Mouse (Mus musculus) urinary bladder, postnatal 36 days (tissue): ENCODE data around the gene Adgrv1.
"Not testable (repeated sequence)": the region's sequence is repeated elsewhere in the genome, so short reads cannot be mapped to it uniquely, and the experiment has no call there.

Source experiments
- DNase-seq, 2 experiments: peaks; one replicate each; pipeline ENCODE4 v3.0.0; 2022; ENCODE audit warnings: low spot score in 2 of 2, mixed read lengths in 1 of 2

The Adgrv1 gene

DNA sequence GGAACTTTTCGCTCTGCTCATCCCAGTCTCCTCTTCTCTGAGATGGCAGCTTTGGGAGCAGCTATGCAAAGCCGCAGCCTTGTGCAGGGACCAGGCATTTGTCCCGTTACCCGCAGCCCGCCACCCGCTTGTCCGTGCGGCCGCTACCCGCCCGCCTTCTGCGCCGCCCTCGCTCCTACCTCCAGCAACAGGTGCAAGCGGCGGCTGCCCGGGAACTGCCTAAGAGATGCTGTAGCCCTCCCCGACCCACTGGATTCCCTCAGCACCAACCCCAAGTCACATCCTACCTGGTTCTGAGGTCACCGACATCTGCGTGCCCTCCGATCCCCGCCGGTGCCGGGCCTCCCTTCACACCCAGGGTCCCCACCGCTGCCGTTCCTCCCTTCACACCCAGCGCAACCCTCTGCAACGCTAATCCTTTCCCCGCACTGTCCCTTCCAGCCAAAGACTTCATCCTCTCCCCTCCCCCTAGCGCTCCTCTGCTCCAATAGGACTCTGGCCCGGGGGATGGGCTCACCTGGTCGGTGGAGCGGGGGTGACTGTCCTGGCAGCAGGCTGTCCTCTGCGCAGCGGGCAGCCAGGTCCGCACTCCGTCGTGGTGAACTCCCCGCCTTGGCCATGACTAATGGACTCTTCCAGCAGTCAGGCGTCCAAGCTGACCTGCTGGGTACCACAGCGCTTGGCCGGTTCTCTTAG is at the start of gene Adgrv1:
Adgrv1 (minus strand) TSS at position 435 of the 696 bp plus-strand sequence.
- DNase-seq = peak; percentile 13 to 27

DNA sequence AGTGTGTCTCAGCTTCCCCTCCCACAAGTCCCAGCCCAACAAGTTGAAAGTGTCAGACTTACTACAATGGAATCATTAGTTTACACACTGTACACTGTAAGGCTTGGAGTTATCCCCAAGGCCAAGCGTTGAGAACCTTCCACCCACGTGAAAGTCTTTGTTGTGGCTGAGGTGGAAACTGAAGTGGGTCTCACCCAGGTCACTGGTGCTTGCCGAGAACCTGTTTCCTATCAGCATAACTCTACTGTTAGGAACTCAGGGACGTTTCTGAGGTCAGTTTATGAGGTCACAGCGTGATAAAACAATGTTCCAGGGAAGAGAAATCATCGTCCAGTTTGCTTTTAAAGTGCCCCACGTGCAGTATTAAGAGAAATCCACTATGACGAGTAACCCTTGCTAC is 42.4 kb upstream of the Adgrv1 start:
- DNase-seq = no peak

DNA sequence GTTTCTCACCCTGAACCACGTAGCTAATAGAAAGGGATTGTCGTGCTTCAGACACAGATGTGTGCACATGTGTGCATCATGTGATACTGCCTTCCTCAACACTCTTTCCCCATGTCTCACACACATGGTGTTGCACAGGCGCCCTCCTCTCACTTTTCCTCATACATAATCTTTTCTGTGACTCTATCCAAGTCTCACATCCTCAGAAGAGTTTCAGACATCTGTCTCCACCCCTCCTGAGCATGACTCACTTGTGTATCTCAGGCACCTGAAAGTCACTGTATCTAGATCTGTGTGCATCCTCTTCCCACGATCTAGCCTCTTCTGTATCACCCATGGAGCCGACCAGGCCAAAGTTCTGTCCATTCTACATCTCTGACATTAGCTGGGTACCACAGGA is 34.8 kb upstream of the Adgrv1 start:
- DNase-seq = no peak

DNA sequence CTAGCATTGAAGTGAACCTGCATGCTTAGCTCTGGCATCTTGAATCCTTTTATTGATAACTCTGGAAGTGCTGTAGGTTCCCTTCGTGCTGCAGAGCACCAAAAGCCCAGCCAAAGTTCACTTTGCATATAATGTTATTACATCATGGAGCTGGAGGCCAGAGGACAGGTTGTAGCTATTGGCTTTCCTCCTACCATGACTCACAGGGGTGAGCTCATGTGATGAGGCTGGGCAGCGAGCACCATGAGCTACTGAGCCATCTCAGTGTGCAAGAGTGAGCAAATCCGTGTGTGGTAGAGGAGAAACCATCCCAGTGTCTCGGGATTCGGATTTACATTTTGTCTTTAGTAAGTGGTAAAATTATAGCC is 31.4 kb upstream of the Adgrv1 start:
- DNase-seq = no peak

DNA sequence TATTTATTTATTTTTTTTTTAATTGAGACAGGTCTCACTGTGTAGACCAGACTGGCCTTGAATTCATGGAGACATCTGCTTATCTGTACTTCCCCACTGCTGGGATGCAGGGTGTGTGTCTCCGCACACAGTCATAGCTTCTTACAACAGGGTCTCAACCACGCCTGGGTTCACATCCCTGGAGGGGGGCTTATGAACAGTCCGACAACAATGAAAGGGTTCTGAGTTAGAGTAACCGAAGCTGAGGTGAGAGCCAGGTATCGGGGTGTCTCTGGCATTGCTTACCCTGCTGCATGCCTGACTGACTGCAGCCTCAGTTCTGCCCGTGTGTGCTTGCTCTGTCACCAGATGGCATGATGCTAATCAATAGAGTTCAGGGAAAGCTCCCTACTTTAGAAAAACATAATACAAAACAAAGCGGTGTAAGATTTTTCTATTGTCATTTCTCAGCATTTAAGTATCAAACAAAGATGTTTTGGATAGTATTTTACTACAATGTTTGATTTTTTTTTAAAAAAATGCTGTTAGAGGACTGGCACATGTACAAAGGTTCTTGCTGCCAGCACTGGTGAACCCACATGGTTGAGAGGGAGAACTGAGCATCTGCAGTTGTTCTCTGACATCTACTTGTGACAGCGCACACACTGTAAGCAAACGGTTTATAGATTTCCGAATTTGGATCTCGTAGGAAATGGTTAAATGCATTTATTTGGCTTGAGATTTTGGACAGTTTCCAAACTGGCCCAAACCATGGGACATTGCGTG is 30.8 kb upstream of the Adgrv1 start:
- DNase-seq = no peak

DNA sequence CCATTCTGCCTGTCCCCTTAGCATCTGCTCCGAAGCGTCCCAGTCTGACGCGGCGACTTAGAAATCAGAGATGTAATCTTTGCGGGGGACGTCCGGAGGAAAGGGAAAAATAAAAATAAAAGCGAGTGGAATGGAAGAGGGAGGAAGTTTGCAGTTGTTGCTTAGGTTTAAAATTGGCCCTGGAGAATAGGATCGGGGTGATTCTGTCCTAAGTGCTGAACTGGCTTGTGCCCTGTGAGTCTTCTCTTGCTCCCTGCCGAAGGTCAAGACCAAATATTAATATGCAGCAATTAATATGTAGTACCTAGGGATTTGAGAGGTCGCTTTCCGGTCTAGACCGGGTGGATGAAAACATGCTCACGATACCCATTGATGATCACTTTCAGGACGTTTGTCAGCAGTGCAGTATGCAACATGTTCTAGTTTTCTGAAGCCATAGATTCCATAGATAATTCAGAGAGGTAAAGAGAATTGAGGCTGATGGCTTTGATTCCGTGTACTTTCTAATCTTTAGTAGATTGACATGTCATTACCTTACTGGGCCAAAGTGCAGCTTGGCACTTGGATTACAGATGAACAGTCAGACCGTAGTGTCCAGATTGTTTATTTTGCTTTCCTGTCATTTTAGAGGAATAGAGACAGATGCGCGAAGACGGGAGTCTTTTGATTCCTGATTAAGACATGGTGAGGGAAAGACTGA is 25.2 kb upstream of the Adgrv1 start:
- DNase-seq = no peak

DNA sequence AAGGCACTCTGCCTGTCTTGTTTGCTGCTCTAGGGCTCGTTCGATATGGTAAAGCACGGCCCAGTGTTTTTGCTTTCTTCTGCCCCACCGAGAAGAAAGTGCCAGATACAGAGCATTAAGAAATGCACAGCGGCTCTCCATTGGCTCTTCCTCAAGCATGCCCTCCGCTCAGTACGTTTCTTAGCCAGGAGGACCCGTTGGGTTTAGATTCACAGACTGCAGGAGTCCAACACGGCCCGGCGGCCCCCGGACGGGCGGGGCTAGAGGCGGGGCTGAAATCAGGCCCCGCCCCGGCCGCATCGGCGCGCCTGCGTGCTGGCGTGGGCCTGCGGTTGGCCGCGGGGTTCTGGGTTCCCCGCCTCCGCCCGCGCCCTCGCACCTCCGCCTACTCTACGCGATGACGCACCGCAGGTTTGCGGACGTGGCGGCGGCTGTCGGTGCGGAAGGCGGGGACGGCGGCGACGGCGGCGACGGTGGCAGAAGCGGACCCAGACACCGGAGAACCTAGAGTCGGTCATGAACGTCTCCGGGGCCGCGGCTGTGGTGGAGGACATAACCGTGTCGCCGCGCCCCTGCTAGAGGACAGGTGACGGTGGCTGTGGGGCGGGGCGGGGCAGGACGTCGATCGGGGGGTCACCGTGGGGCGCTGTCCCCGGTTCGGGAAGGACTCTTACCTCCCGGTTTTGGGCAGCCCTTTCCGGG is 24.5 kb upstream of the Adgrv1 start, which contains the start of gene Lysmd3:
Lysmd3 (plus strand) TSS at position 313 of the 702 bp plus-strand sequence.
- DNase-seq = peak; percentile 86 to 93

DNA sequence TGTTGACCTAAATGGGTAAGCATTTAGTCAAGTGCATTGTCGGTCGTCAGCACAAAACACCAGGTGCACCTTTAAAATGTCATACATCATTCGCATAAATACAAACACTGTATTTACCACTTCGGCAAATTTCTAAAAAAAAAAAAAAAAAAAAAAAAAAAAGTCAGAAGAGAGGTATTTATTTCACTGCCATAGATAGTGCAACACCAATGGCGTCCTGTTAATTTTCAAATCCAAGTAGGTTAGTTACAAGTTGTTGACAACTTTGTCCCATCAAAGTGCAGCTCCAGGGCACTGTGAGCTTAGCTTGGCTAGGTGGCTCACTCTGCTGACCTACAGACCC is 24.0 kb upstream of the Adgrv1 start:
- no peak for DNase-seq

DNA sequence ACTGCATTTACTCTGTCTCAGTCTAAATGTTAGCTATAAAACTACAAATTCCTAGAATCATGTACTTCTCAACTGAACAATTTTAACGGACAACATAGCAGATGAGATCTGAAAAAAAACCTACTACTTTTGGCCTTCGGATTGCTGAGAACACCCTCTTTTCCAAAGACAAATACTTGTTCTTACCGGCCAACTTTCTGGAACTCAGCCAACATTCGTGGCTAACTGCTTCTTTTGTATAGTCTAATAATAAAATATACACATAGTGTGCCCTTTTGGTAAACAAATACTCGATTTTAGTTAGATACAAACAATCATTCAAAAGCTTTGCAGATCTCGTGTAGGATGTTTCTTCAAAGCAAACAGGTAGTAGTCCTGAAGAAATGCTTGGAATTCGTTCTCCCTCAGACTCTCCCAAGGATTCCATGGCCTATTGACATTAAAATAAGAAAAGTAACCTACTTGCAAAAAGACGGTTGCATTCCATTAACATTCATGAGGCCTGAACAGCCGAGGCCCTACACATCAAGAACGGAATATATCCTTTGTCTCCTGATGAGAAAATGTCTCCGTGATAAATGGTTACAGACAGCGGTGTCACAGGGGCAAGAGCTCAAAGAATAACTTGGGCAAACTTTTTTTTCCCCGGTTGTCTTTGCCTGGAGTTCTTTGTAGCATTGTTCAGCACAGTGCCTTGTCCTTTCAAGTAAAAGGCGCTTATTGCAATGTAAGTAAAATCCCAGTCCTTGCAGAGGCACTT is 23.3 kb upstream of the Adgrv1 start:
- DNase-seq = no peak

DNA sequence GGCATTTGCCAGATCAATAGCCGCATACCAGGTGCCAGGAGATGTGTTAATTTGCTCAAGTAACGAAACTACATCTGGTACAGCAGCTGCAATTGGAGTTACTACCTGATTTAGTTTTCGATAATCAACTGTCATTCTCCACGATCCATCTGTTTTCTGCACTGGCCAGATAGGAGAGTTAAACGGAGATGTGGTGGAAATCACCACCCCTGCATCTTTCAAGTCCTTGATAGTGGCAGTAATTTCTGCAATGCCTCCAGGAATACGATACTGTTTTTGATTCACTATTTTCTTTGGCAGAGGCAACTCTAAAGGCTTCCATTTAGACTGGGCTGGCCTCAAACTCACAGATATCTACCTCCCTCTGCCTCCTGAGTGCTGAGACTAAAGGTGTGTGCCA is 17.4 kb upstream of the Adgrv1 start:
- not testable (repeated sequence) for DNase-seq

DNA sequence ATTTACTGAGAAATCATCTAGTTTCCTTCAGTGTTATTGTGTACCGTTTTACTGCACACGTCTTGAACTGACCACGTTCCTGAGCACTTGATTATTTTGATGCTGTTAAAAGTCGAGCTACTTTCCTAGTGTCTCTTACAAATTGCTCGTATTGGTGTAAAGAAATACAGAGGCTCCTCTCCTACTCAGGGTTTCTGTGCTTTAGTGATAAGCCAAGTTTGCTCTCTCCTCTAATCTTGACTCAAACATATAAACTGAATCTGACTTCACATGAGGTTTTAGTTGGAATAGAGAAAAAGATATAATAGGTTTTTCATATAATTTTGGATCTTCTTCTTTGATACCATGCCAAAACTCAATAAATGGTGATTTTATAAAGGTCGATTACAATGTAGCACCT is 13.4 kb upstream of the Adgrv1 start:
- no peak for DNase-seq

DNA sequence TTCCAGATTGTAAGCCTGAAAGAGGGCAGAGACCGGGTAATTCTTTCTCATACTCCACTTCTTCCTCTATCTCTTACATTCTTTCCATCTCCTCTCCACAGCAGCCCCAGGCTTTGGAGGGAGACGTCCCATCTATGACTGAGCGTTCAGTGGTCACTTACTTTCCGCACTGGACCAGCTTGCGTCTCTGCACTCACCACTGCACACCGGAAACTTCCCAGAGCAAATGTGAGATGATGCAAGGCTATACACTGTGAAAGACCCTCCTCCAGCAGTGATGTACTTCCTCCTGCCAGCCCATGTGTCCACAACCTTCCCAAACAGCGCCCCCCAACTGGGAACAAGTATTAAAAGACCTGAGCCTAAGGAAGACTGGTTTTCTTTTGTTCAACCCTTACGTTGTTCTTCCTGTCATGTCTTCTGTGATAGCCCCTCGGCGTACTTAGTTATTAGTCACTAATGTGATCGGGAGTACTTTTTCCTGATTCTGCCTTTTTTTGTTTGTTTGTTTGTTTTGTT is 11.2 kb upstream of the Adgrv1 start:
- DNase-seq = no peak

DNA sequence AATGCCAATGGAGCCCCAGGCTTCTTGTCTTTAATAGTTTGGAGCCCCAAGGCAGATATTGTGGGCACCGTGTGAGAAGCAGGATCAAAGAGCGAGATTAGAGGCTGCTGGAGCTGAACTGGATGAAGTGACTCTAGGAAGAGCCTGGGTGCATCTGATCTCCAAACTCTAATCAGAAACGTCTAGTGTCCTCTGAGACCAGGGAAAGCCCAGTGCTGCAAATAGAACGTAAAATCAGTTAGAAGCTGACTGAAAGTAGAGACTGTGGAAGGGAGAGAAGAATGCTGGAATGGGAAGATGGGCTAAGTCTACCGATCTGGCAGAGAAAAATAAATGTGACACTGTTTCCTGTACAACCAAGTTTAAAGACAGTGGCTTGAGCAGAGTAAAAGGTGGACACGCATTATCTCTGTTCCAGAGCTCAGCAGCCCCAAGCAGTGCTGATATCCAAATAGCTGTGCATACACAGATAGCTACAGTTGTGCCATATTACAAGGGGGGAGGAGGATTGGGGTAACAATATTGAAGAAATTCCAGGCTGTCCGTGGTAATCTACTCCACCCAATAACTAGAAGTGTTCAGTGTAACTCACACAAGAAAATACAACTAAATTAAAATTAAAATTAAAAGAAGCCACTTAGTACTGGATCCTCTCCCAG is 9.7 kb upstream of the Adgrv1 start:
- DNase-seq = no peak

DNA sequence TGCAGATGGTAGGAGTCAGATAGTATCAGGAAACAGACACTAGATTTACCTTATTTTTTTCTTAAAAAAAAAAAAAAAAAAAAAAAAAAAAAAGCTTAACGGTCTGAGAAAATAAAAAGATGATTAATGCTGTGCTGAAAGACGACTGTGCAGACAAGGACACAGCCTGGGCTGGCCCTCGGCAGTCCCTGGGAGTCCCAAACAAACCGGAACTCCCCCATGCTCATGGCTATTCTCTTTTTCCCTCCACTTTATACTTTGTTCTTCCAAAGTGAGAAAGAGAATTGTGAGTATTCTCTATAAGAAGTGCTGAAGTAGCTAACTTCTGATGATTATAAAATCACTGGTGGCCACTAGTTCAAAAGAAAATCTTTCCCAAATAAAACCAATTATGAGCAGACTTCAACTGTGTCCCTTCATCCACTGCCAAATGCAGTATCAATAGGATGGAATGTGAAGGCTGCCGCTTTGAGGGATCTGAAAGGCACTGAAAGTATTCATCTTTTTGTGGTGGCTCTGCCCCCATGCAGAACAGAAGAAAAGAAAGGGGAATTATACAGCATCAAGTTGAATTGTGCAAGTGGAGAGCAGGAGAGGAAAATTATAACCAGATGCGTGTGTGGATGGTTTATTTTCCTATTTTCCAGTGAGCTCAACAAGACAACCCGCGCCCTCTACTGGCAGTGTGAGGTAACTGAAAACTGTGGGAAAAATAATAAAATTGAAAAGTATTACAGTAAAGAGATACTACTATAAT is 8.5 kb upstream of the Adgrv1 start:
- DNase-seq = peak in 1 of 2 experiments; percentile 12

DNA sequence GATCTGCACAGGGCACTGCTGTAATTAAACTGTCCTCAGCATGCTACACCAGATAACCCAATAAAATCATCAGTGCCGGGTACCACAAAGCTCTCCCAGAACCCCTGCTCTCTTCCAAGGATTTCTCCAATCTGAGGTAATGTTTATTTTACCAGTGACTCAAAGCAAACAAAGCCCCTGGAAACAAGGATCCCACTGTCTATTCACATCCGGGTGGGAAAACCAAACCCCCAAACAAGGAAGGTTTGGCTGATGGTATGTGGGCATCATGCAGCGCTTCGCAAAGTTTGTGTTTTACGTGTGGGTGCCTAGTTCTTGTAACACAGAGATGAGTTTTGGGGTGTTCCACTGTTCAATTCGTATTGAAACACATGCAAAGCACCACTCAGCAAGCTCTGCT is 7.9 kb upstream of the Adgrv1 start:
- DNase-seq = no peak

DNA sequence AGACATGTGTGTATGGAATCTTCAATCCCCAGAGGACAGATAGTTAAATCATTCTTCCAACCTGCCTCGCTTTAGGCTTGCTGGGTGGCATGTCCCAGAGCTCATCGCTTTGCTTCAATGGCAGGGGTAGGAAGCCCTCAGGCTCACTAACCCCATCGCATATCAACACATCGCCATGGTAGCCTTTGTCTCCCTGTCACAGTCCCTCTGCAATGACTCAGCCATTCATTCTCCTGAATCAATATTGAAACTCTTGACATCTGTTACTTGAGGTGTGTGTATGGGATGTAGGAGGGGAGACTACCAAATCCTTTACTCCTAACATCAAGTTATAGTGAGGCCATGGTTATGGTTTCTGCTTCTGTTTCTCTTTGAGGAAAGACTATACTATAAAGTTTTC is 6.7 kb upstream of the Adgrv1 start:
- no peak for DNase-seq

DNA sequence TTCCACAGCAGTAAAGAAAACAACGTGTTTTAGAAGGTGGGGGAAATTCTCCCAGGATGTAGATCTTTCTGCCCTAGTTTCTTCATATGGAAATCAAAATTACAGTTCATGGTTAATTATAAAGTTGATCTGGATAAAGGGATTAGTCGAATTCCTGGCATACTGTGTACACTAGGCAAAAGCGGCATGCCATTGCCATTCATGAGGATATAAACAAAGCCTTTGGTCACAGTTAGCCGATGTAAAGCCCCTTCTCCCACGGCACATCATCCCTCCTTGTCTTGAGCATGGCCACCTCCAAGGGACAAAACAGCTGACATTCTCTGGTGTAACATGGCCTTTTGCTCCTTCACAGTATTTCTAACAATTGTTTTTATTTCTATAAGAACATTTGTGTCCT is 2.4 kb downstream of the Adgrv1 start:
- no peak for DNase-seq

DNA sequence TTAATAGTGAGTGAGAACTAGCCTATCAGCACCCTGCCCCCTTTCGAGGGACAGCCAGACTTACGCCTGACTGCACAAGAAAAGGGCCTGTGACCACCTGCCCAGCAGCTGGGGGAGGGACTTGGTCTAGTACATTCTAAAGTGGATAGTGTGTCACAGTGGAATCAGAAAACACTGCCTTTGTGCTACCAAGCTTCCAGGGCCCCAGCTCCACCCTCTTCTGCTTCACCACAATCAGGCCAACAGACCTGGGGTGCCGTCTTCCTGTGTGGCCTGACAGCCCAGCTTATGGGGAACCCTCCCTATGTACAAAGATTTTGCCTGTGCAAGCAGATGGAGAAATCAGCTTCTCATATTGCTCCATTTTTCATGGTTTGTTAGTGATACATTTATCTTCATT is 3.6 kb downstream of the Adgrv1 start:
- DNase-seq = no peak

DNA sequence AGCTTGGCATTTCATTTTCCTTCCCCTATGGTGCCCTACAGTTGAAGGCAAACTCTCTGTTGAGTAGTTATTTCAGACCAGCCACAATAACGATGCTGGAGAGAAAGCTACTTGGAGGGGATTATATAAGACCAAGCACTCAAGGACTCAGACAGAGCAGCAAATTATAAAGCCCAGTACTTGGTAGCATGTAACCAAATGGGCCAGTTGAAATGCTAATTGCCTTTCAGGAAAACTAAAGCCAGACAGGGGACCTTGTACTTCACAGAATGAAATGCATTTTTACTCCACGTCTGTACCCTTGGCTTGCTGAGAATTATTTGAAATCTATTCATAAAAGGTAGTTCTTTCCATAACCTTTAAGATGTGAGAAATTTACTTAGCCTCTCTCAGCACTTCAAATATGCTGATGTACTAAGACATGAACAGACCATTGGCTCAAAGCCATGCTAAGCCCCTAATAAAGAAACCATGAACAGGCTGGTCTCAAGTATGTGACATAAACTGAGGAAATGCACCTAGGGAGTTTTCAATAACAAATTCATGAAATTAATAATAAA is 4.2 kb downstream of the Adgrv1 start:
- no peak for DNase-seq

DNA sequence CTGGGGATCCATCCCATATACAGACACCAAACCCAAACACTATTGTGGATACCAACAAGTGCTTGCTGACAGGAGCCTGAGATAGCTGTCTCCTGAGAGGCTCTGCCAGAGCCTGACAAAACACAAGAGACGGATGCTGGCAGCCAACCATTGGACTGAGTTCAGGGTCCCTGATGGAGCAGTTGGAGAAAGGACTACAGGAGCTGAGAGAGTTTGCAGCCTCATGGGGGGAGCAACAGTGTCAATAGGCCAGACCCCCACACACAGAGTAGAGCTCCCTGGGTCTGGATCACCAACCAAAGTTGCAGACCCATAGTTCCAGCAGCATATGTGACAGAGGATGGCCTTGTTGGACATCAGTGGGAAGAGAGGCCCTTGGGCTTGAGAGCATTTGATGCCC is 5.1 kb downstream of the Adgrv1 start:
- not testable (repeated sequence) for DNase-seq
